Mouse (Mus musculus): ENCODE results near the gene Drc3.

DNA sequence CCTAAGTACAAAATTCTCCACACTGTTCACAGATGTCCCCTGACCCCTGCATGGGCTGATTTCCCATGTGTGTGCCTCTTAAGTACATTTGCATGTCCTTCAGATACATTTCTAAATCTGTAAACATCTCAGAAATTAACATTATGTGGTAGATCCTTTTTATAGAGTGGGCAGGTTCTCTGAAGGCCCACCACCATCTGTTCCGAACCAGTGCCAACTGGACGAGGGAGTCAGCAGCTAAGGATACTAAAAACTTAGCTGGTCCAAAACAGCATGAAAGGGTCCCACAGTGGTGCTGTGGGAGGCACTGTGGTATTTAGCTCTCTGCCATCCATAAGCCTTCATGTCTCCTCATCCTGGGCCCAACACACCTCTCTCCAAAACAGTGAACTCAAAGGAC, 44.0 kb downstream of the Drc3 start:
- no peak for TF ChIP-seq MAX (IDR thresholded peaks at IDR 0.05)
- no peak for TF ChIP-seq CTCF (IDR thresholded peaks at IDR 0.05; ENCODE audit: control insufficient read depth, insufficient read depth, insufficient read length)
- TF ChIP-seq MYOG (IDR thresholded peaks at IDR 0.05; ENCODE audit: control insufficient read depth, extremely low read depth, insufficient read length): no peak

Data from C2C12 (cell line).